Mouse (Mus musculus) CH12.LX (cell line): ENCODE measurements around the gene Fosl1. TPM values are rescaled to one million over a fixed set of nuclear protein-coding genes. Genes with fewer than 3 reads are reported as not detected.

Experiments
- DNase-seq: peaks from one replicate; pipeline ENCODE4 v3.0.0-alpha.2; 2013; ENCODE audit errors: extremely low read depth
- H3K27ac ChIP-seq: 2 replicates; pipeline ENCODE4 v1.5.1; 2012; ENCODE audit warnings: low read depth, mild to moderate bottlenecking, control low read depth, moderate library complexity; ENCODE audit not compliant: insufficient read depth
- H3K27me3 ChIP-seq: replicated peaks from 2 replicates; pipeline ENCODE3; 2012; ENCODE audit warnings: inconsistent platforms
- H3K36me3 ChIP-seq, 2 experiments: replicated peaks in 1 of 2; 2 replicates each; pipeline versions ENCODE3 to v1.6.1; 2012; ENCODE audit warnings: inconsistent platforms in 1 of 2, low read length in 1 of 2, mild to moderate bottlenecking in 1 of 2, mixed read lengths in 1 of 2, moderate library complexity in 1 of 2; ENCODE audit not compliant: control insufficient read depth in 1 of 2, insufficient read depth in 1 of 2
- H3K4me1 ChIP-seq, 2 experiments: 2 replicates each; pipeline ENCODE4 v1.6.1; 2012; ENCODE audit warnings: inconsistent platforms in 1 of 2, moderate library complexity in 1 of 2; ENCODE audit not compliant: insufficient read depth in 2 of 2, control insufficient read depth in 1 of 2
- H3K4me2 ChIP-seq: 2 replicates; pipeline ENCODE4 v1.6.1; 2012; ENCODE audit warnings: low read depth, mild to moderate bottlenecking, control low read depth; ENCODE audit not compliant: poor library complexity, insufficient read depth, severe bottlenecking
- H3K4me3 ChIP-seq, 3 experiments: fragments of 150-350 bp in 1 of 3; sonication (generic) in 1 of 3; replicated peaks in 1 of 3; 2 replicates each; pipeline versions ENCODE3 to v1.5.1; 2011 to 2012; ENCODE audit warnings: low read depth in 2 of 3, low read length in 2 of 3, mild to moderate bottlenecking in 2 of 3, moderate library complexity in 2 of 3, control low read depth in 1 of 3, improper control_type of control experiment in 1 of 3, inconsistent platforms in 1 of 3, mixed read lengths in 1 of 3; ENCODE audit not compliant: poor library complexity in 1 of 3
- H3K79me2 ChIP-seq: replicated peaks from 2 replicates; pipeline ENCODE4 v1.6.1; 2012; ENCODE audit warnings: mild to moderate bottlenecking, moderate library complexity; ENCODE audit not compliant: control insufficient read depth, poor library complexity, insufficient read depth, severe bottlenecking; ENCODE audit errors: extremely low read depth
- H3K9ac ChIP-seq: 2 replicates; pipeline ENCODE4 v1.6.1; 2012; ENCODE audit warnings: low read depth, mild to moderate bottlenecking, control low read depth, moderate library complexity; ENCODE audit not compliant: insufficient read depth
- H3K9me3 ChIP-seq: replicated peaks from 2 replicates; pipeline ENCODE3; 2012; ENCODE audit warnings: low read length, inconsistent platforms, mixed read lengths
- BHLHE40 ChIP-seq: IDR thresholded peaks from 2 replicates; pipeline ENCODE4 v1.6.1; 2011; ENCODE audit warnings: mild to moderate bottlenecking, low read depth, low read length, improper control_type of control experiment
- CHD1 ChIP-seq: IDR thresholded peaks from 2 replicates; pipeline ENCODE4 v1.6.1; 2012; ENCODE audit warnings: low read depth, low read length, improper control_type of control experiment, inconsistent platforms
- CHD2 ChIP-seq: IDR thresholded peaks from 2 replicates; pipeline ENCODE4 v1.6.1; 2011; ENCODE audit warnings: low read length, improper control_type of control experiment
- CTCF ChIP-seq, 2 experiments: IDR thresholded peaks in 1 of 2; conservative IDR thresholded peaks in 1 of 2; 2 replicates each; pipeline ENCODE4 v1.5.1; 2011 to 2012; ENCODE audit warnings: low read depth in 2 of 2, low read length in 2 of 2, improper control_type of control experiment in 1 of 2, inconsistent platforms in 1 of 2, mild to moderate bottlenecking in 1 of 2, moderate library complexity in 1 of 2
- E2F4 ChIP-seq: IDR thresholded peaks from 2 replicates; pipeline ENCODE4 v1.6.1; 2011; ENCODE audit warnings: low read depth, low read length, improper control_type of control experiment; ENCODE audit not compliant: insufficient replicate concordance
- ELF1 ChIP-seq: IDR thresholded peaks from 2 replicates; pipeline ENCODE4 v1.6.1; 2014; ENCODE audit warnings: low read depth, mild to moderate bottlenecking, inconsistent platforms, low read length, improper control_type of control experiment
- EP300 ChIP-seq: IDR thresholded peaks from 2 replicates; pipeline ENCODE4 v1.6.1; 2011; ENCODE audit warnings: low read length, improper control_type of control experiment
- ETS1 ChIP-seq: conservative IDR thresholded peaks from 2 replicates; pipeline ENCODE4 v1.6.1; 2012; ENCODE audit warnings: low read depth, mild to moderate bottlenecking, inconsistent platforms, low read length, improper control_type of control experiment, moderate library complexity
- GABPA ChIP-seq: IDR thresholded peaks from 2 replicates; pipeline ENCODE4 v1.6.1; 2012; ENCODE audit warnings: low read depth, low read length, improper control_type of control experiment, inconsistent platforms; ENCODE audit not compliant: insufficient replicate concordance
- HCFC1 ChIP-seq: IDR thresholded peaks from 2 replicates; pipeline ENCODE4 v1.6.1; 2012; ENCODE audit warnings: low read depth, mild to moderate bottlenecking, inconsistent platforms, low read length, improper control_type of control experiment
- IRF4 ChIP-seq: IDR thresholded peaks from 2 replicates; pipeline ENCODE4 v1.6.1; 2014; ENCODE audit warnings: low read depth, mild to moderate bottlenecking, inconsistent platforms, low read length, improper control_type of control experiment
- JUN ChIP-seq: IDR thresholded peaks from 2 replicates; pipeline ENCODE4 v1.6.1; 2011; ENCODE audit warnings: low read depth, mild to moderate bottlenecking, low read length, improper control_type of control experiment, moderate library complexity; ENCODE audit not compliant: insufficient read depth
- JUND ChIP-seq: conservative IDR thresholded peaks from 2 replicates; pipeline ENCODE4 v1.6.1; 2011; ENCODE audit warnings: low read depth, low read length, improper control_type of control experiment
- KAT2A ChIP-seq: IDR thresholded peaks from 2 replicates; pipeline ENCODE4 v1.6.1; 2012; ENCODE audit warnings: low read length, improper control_type of control experiment, inconsistent platforms; ENCODE audit not compliant: insufficient replicate concordance
- MAFK ChIP-seq: IDR thresholded peaks from 2 replicates; pipeline ENCODE4 v1.6.1; 2011; ENCODE audit warnings: low read length, improper control_type of control experiment; ENCODE audit not compliant: insufficient replicate concordance
- MAX ChIP-seq: IDR thresholded peaks from 2 replicates; pipeline ENCODE4 v1.6.1; 2011; ENCODE audit warnings: low read length, improper control_type of control experiment
- MAZ ChIP-seq: IDR thresholded peaks from 2 replicates; pipeline ENCODE4 v1.6.1; 2012; ENCODE audit warnings: low read depth, mild to moderate bottlenecking, inconsistent platforms, low read length, improper control_type of control experiment, moderate library complexity
- MEF2A ChIP-seq: IDR thresholded peaks from 2 replicates; pipeline ENCODE4 v1.6.1; 2014; ENCODE audit warnings: low read depth, mild to moderate bottlenecking, inconsistent platforms, low read length, improper control_type of control experiment, borderline replicate concordance
- MXI1 ChIP-seq: IDR thresholded peaks from 2 replicates; pipeline ENCODE4 v1.6.1; 2011; ENCODE audit warnings: mild to moderate bottlenecking, low read depth, low read length, improper control_type of control experiment
- MYC ChIP-seq: IDR thresholded peaks from 2 replicates; pipeline ENCODE4 v1.6.1; 2011; ENCODE audit warnings: low read depth, mild to moderate bottlenecking, improper control_type of control experiment, low read length
- NELFE ChIP-seq: IDR thresholded peaks from 2 replicates; pipeline ENCODE4 v1.6.1; 2011; ENCODE audit warnings: low read depth, low read length, improper control_type of control experiment
- NRF1 ChIP-seq: IDR thresholded peaks from 2 replicates; pipeline ENCODE4 v1.6.1; 2014; ENCODE audit warnings: low read depth, mild to moderate bottlenecking, inconsistent platforms, low read length, improper control_type of control experiment, moderate library complexity
- PAX5 ChIP-seq: IDR thresholded peaks from 2 replicates; pipeline ENCODE4 v1.6.1; 2012; ENCODE audit warnings: low read length, inconsistent platforms, mixed read lengths
- POLR2A ChIP-seq: IDR thresholded peaks from 2 replicates; pipeline ENCODE4 v1.6.1; 2011; ENCODE audit warnings: low read depth, mild to moderate bottlenecking, improper control_type of control experiment, low read length
- POLR2AphosphoS2 ChIP-seq: IDR thresholded peaks from 2 replicates; pipeline ENCODE4 v1.6.1; 2011; ENCODE audit warnings: low read depth, low read length, improper control_type of control experiment
- RAD21 ChIP-seq: IDR thresholded peaks from 2 replicates; pipeline ENCODE4 v1.6.1; 2011; ENCODE audit warnings: low read depth, mild to moderate bottlenecking, low read length, improper control_type of control experiment, moderate library complexity
- RCOR1 ChIP-seq: conservative IDR thresholded peaks from 2 replicates; pipeline ENCODE4 v1.6.1; 2012; ENCODE audit warnings: low read depth, mild to moderate bottlenecking, inconsistent platforms, low read length, improper control_type of control experiment
- SIN3A ChIP-seq: IDR thresholded peaks from 2 replicates; pipeline ENCODE4 v1.6.1; 2012; ENCODE audit warnings: low read length, improper control_type of control experiment, inconsistent platforms
- SMC3 ChIP-seq: IDR thresholded peaks from 2 replicates; pipeline ENCODE4 v1.6.1; 2011; ENCODE audit warnings: low read depth, low read length, improper control_type of control experiment
- TBP ChIP-seq: conservative IDR thresholded peaks from 2 replicates; pipeline ENCODE4 v1.6.1; 2011; ENCODE audit warnings: low read depth, low read length, improper control_type of control experiment
- TCF12 ChIP-seq: IDR thresholded peaks from 2 replicates; pipeline ENCODE4 v1.6.1; 2014; ENCODE audit warnings: low read depth, mild to moderate bottlenecking, inconsistent platforms, low read length, improper control_type of control experiment
- UBTF ChIP-seq: IDR thresholded peaks from 2 replicates; pipeline ENCODE4 v1.6.1; 2012; ENCODE audit warnings: low read depth, mild to moderate bottlenecking, inconsistent platforms, low read length, improper control_type of control experiment, moderate library complexity
- USF1 ChIP-seq: IDR thresholded peaks from 2 replicates; pipeline ENCODE4 v1.6.1; 2014; ENCODE audit warnings: low read depth, mild to moderate bottlenecking, inconsistent platforms, low read length, improper control_type of control experiment
- USF2 ChIP-seq: conservative IDR thresholded peaks from 2 replicates; pipeline ENCODE4 v1.6.1; 2011; ENCODE audit warnings: low read depth, low read length, improper control_type of control experiment
- ZC3H11A ChIP-seq: IDR thresholded peaks from 2 replicates; pipeline ENCODE4 v1.6.1; 2012; ENCODE audit warnings: low read depth, mild to moderate bottlenecking, inconsistent platforms, low read length, improper control_type of control experiment
- ZKSCAN1 ChIP-seq: IDR thresholded peaks from 2 replicates; pipeline ENCODE4 v1.6.1; 2012; ENCODE audit warnings: low read depth, inconsistent platforms, low read length, improper control_type of control experiment, borderline replicate concordance
- ZMIZ1 ChIP-seq: IDR thresholded peaks from 2 replicates; pipeline ENCODE4 v1.6.1; 2012; ENCODE audit warnings: low read depth, mild to moderate bottlenecking, inconsistent platforms, low read length, improper control_type of control experiment
- ZNF384 ChIP-seq: IDR thresholded peaks from 2 replicates; pipeline ENCODE4 v1.6.1; 2012; ENCODE audit warnings: low read depth, low read length, improper control_type of control experiment, inconsistent platforms
- dilution Hi-C: fragments of 300-500 bp; cut with MboI; formaldehyde crosslinking; loops from 2 replicates; pipeline ENCODE4 v1.14.3; 2020; ENCODE audit warnings: low sequenced_read_pairs; ENCODE audit not compliant: extremely low pct_unique_long_range_greater_than_20kb, extremely low pct_ligation_motif_present
- in situ Hi-C: fragments of 300-500 bp; cut with MboI; formaldehyde crosslinking; loops from 3 replicates; pipeline ENCODE4 v1.14.3; 2019; ENCODE audit warnings: low sequenced_read_pairs, low pct_ligation_motif_present, low pct_unique_long_range_greater_than_20kb, mixed read lengths
- polyA plus RNA-seq: library from polyadenylated mRNA; unstranded; fragments of >175 nt; gene quantifications from 2 replicates; pipeline ENCODE4 v1.2.1, GENCODE M21; 2012; ENCODE audit warnings: low read depth; ENCODE audit not compliant: insufficient read length
- total RNA-seq, 2 experiments: library from RNA; depleted of rRNA; stranded (reverse); fragments of 300-350 nt in 1 of 2; fragments of >200 nt in 1 of 2; gene quantifications; 2 replicates each; pipeline ENCODE4 v1.2.3; 2012 to 2014

The Fosl1 gene
- total and polyA plus RNA-seq, 3 experiments: not detected

- Histone ChIP-seq H3K4me3 (peak overlapping the region; percentile 82 to 99 (median 90)), H3K4me2 (no peak overlapping the region), H3K9me3 (no peaks in the 10 kb centered on the region), H3K79me2 (peaks cover 24% of the 10 kb centered on the region), H3K36me3 (peaks cover 34 to 44% of the 10 kb centered on the region in 2 experiments), H3K4me1 (peaks cover 6 to 33% of the 10 kb centered on the region in 2 experiments; a peak in 3 of 4 replicates), H3K27me3 (no peaks in the 10 kb centered on the region), H3K9ac (peak overlapping the region; percentile 80), H3K27ac (peak overlapping the region; percentile 92)
- TF ChIP-seq JUND: no peak
- no peak for TF ChIP-seq PAX5
- TF ChIP-seq E2F4: no peak
- no peak for TF ChIP-seq RCOR1
- TF ChIP-seq TCF12: peak; percentile 67
- TF ChIP-seq ZC3H11A: no peak
- no peak for TF ChIP-seq MAFK
- no peak for TF ChIP-seq MEF2A
- peak; percentile 62 for TF ChIP-seq NELFE
- peak; percentile 8; the same call in 1 of the 2 replicates for TF ChIP-seq MYC
- no peak for TF ChIP-seq EP300
- peak; percentile 81 for TF ChIP-seq MAX
- TF ChIP-seq CHD2: no peak; the same call in 1 of the 2 replicates
- TF ChIP-seq CTCF (conservative IDR thresholded peaks at IDR 0.05 in 1 of 2, IDR thresholded peaks at IDR 0.05 in 1 of 2; ENCODE audit: low read depth in 2 of 2, low read length in 2 of 2): no peak
- no peak for TF ChIP-seq SMC3
- peak; percentile 95 for TF ChIP-seq SIN3A
- peak; percentile 40; the same call in 1 of the 2 replicates for TF ChIP-seq HCFC1
- peak; percentile 20; the same call in 1 of the 2 replicates for TF ChIP-seq ETS1
- TF ChIP-seq ZKSCAN1: no peak
- peak; percentile 74; the same call in 1 of the 2 replicates for TF ChIP-seq POLR2AphosphoS2
- no peak for TF ChIP-seq RAD21
- TF ChIP-seq TBP: peak; percentile 70; the same call in 1 of the 2 replicates
- no peak for TF ChIP-seq KAT2A
- 0 out of 2 replicates have a peak, but pooled peaks have one; percentile 8 for TF ChIP-seq IRF4
- TF ChIP-seq ZMIZ1: peak; percentile 91; the same call in 1 of the 2 replicates
- no peak for TF ChIP-seq GABPA
- TF ChIP-seq MXI1: peak; percentile 94
- TF ChIP-seq USF2: peak; percentile 80
- no peak for TF ChIP-seq MAZ
- TF ChIP-seq ELF1: peak; percentile 79
- TF ChIP-seq UBTF: no peak; the same call in 1 of the 2 replicates
- peak; percentile 67 for TF ChIP-seq NRF1
- no peak for TF ChIP-seq JUN
- peak; percentile 88 for TF ChIP-seq USF1
- peak; percentile 86 for TF ChIP-seq BHLHE40
- TF ChIP-seq CHD1: no peak; the same call in 1 of the 2 replicates
- no peak for TF ChIP-seq ZNF384
- peak; percentile 86 for TF ChIP-seq POLR2A
- dilution Hi-C loops (no loop called here), in situ Hi-C loops (loop anchor here (5.0 kb wide), 1 partner anchor 34 kb away; the partner anchor contains the start of gene Ccdc85b)
- DNase-seq: peak; percentile 91
These were observed 43.8 kb downstream of the Fosl1 start for GRCm38 (mm10) chr19:5490898-5491708.
